Mouse (Mus musculus) erythroblast, embryonic 14.5 days (primary cell): Measurements from ENCODE around the gene Fads6.

Experiments used
- GATA1 ChIP-seq: IDR thresholded peaks from 2 replicates; pipeline ENCODE4 v1.6.1; 2012; ENCODE audit warnings: low read length, inconsistent platforms, mixed read lengths
- TAL1 ChIP-seq: IDR thresholded peaks from 3 replicates; pipeline ENCODE4 v1.6.1; 2012; ENCODE audit warnings: low read length, inconsistent platforms, mixed read lengths

DNA sequence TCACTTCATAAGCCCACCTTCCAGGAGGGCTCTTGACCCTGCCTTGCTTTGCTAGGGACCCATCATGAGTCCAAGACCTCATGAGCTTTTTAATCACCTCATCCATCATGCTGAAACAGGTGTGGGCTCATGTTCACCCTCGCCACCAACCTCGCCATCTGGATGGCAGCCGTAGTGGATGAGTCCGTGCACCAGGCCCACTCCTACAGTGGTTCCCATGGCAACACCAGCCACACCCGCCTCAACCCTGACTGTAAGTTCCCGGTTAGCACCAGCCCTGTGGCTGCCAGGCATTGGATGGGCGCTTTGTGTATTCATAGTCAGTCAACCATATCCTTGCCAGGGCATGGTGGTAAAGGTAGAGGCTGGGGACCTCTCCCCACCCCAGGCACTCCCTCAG, 29.3 kb upstream of the Fads6 start:
- TF ChIP-seq GATA1, result no peak
- TF ChIP-seq TAL1, result no peak
